Mouse (Mus musculus) frontal cortex, adult 2 months (tissue): ENCODE measurements around the gene Lnpep. TPM values are rescaled to one million over a fixed set of nuclear protein-coding genes. Genes with fewer than 3 reads are reported as not detected.

Experiments used
- DNase-seq, 2 experiments: peaks; one replicate each; pipeline ENCODE4 v3.0.0; 2022; ENCODE audit warnings: low spot score in 1 of 2; ENCODE audit errors: extremely low spot score in 1 of 2
- polyA plus RNA-seq: library from polyadenylated mRNA; depleted of rRNA; stranded (reverse); fragments of >200 nt; gene quantifications from 2 replicates; pipeline ENCODE4 v1.2.3, GENCODE M21; 2012

Lnpep gene
- polyA plus RNA-seq, 1 experiment, result 24.2 TPM

DNA sequence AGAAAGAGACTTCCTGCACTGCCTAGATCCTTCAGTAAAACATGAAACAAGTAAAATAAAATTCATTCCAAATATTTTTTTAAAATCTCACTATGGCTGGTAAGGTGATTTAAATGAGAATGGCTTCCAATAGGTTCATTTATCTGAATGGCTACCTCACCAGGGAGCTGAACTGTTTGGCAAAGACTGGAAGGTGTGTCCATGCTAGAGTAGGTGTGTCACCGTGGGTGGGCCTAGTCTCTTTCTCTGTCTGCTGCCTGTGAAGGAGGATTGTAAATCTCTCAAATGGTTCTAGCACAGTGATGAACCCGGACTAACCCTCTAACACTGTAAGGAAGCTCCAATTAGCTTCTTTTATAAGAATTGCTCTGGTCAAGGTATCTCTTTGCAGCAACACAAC, 12.5 kb downstream of the Lnpep start:
- DNase-seq, result no peak

DNA sequence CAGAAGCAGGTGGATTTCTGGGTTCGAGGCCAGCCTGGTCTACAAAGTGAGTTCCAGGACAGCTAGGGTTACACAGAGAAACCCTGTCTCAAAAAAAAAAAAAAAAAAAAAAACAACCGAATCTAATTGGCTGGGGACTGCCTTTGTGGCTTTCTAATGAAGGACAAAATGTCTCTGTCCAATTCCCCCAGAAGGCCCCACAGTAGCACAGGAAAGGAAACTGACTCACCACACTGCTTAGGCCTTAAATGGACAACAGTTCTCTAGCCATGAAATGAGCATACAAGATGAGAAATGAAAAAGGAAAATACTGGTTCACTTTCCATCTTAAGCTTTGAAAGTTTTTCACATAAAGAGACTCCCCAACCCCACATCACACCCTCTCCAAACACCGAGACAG, 15.3 kb downstream of the Lnpep start:
- DNase-seq, result no peak

DNA sequence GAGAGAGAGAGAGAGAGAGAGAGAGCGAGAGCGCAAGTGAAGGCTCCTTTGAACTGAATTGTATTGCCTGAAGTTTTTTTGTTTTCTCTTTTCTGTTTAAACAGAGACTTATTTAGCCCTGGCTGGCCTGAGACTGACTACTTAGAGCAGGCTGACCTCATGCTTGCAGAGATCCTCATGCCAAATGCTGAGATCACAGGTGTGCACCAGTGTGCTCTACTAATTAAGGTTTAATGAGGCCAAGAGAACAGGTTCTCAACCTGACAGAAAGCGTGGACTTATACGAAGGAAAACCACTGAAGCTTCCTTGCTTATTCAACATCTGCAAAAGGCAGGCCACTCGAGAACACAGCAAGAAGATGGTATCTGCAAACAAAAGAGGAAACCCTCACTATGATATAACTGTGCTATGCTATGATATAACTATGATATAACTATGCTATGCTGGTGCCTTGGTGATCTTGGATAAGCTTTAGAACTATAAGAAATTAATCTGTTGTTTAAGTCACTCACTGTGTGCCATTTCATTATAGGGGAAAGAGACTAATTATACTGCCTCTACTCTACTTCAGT, 16.3 kb downstream of the Lnpep start:
- DNase-seq, result no peak

DNA sequence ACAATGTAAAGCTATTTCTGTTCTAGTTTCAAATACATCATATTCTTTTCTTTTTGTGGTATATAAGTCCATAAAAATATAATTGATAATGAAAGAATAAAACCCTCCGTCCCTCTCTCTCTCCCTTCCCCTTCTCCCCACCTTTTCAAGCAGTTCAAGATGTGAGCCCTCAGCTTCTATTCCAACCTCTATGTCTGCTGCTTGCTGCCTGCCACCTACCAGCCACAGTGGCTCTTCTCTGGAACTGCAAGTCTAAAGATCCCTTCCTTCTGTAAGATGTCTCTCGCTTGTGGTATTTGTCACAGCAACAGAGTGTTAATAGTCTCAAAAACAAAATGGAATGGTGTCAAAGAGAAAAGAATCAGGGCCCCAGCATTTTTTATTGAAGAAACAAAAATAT, 20.3 kb downstream of the Lnpep start:
- DNase-seq, result no peak

DNA sequence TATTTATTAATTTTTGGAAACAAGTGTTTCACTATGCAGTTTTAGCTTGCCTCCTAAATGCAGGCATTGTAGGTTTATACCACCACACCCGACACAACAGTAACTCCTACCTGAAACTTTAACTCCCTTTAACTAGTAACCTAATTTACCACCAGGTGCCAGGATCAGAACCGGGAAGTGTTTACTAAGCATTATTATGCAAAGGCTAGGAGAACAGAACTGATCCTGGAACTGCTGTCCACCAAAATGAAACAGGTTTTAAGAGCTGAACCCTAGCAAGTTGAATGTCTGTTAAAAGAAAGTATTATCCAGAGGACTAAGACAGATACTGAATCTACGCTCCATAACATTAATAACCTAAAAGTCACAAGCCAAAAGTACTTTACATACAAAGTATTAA, 21.2 kb downstream of the Lnpep start:
- DNase-seq, result no peak

DNA sequence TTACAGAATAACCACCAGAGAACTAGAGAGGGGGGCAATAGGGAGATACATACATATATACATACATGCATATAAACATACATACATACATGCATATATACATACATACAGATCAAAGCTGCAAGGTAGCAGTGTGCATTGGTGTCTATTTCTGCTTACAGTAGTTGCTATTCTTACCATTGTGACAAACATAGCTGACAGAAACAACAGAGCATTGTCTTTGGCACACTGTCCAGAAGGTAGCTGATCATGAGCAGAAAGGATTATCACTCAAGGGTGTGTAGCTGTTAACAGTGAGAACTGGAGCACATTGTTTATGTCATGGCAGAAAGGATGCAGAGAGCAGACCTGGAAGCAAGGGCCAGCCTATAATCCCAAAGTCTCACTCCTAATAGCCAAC, 22.1 kb downstream of the Lnpep start:
- no peak for DNase-seq

DNA sequence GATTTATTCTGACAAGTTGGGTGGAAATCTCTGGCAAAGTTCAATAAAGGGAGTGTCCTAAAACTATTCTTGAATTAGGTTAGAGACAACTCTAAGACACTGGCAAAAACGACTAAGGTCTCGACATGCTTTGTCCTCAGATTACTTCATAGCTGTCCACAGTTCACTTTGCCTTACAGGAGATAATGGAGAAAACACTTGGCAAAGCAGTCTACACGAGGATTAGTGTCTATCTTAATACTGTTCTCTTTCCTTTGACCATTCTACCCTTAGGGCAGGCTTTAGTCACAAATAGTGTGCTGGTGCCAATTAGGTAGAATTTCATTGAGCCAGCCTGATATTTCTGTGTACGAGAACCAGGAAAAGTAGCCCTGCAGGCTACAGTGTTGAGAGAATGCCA, 22.5 kb downstream of the Lnpep start:
- no peak for DNase-seq

DNA sequence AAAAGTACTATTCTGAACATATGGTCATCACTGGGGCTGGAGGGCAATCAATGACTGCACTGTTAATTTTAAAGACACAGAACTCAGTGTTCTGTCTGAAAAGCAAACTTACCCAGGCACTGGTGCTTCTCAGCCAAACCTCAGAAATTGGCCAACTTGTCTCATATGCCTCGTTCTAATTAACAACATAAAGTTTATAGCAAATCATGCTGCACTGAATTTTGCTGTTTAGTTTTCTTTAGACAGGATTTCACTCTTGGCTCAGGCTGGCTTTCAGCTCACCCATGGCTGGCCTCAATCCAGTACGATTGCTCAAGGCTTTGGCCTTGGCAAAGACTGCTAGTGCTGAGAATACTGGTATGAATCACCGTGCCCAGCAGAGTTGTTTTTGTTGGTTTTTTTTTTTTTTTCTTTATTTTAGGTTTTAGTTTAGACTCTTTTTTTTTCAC, 24.0 kb downstream of the Lnpep start:
- peak; percentile 39 to 78 for DNase-seq

DNA sequence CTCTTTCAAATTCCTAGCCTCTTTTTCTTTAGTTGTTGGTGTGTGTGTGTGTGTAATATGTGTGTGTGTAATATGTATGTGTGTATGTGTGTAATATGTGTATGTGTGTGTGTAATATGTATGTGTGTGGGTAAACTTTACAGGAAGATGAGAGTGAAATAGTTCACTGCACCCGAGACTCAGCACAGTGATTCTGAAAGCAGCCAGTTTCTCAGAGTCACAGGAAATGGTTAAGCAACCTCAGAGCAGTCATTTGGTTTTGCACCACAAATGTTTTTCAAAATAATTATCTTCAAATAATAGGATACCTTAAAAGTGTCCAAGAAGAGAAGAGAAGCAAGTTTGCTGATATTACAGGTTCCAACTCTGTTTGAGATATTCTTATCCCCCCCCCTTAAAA, 24.8 kb downstream of the Lnpep start:
- DNase-seq, result no peak

DNA sequence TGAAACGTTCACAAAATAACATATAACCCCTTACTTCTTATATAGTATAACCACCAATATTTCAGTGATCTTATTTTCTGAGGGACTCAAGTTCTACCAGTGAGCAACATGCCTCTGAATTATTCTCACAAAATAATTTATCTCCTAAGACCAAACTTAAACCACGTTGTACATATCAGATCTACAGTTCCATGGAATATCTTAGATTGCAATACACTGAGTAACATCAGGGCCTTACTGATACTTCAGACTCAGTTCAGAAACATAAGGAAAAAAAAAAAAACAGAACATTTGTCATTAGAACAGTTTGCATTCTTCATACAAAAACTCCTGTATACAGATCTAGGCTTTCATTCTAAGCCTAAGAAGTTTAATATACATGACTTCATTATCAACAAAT, 26.5 kb downstream of the Lnpep start:
- no peak for DNase-seq

DNA sequence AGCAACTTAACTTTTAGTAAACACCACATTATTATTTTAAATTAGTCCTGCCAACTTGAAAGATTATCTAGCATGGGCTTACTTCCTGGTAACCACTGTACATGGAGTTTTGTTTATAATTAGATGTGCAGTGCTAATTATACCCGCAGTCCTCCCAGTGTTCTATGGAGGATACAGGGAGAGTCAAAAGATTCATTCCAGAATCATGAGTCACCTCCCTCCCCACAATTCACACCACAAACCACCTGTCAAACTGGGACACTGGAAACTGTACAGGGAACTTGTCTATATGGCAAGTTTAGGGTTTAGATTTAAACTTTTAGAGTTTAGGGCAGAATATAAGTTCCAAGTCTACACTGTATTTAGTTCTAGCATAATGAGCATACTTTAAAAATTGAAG, 31.9 kb downstream of the Lnpep start:
- DNase-seq, result peak in 1 of 2 experiments; percentile 61

DNA sequence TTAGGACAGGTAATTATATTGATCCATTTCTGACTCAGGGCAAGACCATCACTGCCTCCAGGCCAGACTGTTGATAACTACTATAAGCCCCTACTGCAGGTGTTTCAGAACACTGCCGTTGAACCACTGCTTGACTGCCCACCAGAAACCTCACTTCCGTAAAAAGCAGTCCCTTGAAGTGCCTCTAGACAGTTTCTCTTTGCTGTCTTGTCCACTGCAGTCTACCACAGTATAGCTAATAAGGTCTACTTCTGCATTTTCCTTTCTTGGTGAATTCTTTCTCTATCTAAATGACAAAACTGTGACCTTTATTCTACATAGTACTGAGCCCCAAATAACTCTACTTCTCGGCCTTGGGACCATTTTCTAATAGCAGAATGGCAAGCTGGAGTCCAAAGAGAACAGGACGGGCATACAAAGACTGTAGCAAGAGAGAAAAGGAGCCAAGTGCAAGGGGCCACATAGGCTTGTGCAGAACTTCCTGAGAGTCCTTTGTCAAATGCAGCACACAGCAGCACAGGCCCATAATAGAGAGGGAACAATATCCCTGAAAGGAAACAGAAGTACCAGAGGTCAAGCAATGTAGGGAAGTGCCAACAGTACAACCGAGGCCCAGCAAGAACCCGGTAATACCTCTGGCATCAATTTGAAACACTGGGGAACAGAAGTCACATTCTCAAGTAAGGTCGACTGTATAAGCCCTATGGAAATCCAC, 37.4 kb downstream of the Lnpep start:
- DNase-seq, result no peak

DNA sequence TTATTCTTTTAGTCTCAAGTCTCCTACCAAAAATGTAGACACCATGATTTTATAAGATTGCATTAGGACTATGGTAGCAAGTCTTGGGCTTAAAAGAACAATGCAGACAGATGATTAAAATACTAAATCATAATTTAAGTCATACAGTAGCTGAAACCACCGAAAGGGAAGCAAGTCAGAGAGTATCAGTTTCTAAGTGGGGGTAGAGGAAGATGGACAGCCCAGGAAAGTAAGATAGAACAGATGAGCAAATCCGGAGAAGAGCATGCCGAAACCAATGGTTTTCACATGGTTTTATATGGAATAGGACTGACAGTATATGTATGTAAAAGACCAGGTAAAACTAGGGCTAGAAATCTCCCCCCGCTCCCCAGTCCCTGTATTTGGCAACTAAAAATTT, 39.7 kb downstream of the Lnpep start:
- DNase-seq, result no peak

DNA sequence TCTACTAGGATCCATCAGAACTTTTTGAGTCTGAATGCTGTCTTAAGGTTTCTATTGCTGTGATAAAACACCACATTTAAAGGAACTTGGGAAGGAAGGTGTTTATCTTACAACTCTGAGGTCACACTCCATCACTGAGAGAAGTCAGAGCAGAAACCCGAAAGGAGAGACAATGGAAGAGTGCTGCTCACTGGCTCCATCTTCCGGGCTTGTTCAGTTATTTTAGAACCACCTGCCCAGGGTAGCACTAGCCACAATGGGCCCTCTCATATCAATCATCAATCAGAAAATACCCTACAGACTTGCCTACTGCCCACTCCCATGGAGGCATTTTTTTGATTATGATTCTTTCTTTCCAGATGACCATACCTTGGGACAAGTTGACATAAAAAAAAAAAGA, 41.0 kb downstream of the Lnpep start:
- DNase-seq, result no peak

DNA sequence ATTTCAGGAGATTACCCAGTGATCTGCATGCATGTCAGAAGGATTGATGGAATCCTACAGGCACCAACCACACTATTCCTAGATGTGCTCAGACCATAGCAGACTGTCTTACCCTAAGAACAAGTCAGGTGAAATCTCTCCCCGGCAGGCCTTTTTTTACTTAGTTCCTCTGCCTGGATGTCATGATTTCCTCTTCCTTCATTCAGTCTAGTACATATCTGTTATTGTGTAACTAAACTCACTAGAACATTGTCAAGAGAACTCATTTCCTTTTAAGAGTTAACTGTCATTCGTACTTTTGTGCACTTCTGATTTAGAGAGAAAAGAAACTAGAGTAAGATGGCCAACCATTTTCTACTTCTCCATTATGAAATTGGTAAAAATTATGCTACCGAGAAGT, 43.6 kb downstream of the Lnpep start:
- DNase-seq, result no peak

DNA sequence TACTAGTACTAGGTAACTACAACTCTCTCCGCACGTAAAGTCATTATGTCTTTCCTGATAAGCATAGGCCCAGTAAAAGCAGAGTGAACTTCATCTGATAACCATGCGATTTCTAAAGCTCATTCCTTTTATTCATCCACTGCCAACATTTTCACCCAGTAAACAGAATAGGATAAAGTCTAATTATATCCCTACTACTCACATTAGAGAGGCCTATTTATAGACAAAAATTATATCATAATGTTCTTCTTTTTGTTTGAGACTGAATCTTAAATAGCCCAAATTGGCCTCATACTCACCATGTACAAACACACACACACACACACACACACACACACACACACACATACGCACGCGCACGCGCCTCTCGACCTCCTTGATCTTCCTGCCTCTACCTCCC, 48.5 kb downstream of the Lnpep start:
- DNase-seq, result no peak

DNA sequence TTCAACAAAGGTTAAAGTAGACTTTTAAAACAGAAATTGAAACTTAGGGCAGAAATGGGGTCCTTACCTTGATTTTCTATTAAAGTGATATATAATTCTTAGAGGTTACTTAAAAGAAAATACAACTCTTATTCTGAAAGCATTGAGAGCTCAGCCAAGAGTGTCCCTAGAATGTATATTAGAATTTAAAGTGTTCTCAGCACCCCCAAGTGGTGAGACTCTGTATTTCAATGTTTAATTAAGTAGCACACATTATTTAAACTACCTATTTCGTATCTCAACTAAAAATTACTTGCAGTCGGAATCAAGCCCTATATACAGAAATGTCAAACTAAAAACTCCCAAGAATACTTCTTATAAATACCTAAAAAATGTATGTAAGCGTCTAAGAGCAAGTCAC, 57.8 kb downstream of the Lnpep start:
- peak in 1 of 2 experiments; percentile 80 for DNase-seq

DNA sequence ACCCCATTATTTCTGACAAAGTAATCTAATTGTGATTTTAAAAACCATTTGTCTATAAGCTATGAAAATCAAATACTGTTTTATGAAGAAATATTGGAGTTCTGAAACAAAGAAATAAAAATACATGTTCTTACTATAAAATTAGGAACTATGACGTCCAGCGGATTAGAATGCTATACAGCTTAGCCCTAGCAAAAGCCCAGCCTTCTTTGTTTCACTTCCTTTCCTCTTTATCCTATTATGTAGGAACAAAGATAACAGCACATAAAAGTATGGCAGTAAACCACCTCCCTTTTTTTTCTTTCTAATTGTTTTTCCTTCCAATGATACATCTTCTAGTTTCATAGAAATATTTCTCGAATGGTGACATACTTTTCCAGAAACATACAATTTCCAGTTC, 75.9 kb downstream of the Lnpep start:
- DNase-seq, result no peak

DNA sequence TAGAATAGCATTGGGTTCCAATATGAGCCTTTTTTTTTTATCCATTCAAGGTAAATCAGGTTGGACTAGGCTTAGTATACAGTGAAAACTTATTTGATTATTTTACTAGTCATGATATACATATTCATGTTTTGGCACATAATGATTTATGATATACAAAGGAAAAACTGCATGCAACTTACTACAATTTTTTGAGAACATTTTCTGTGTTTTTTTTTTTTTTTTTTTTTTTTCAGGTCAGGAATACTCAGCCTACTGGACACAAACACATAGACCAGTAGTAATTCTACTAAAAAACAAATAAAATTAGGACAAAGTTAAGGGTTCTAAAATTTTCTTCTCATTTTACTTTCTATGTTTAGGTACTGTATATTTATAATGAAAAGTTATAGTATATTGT, 93.5 kb downstream of the Lnpep start:
- DNase-seq, result no peak

DNA sequence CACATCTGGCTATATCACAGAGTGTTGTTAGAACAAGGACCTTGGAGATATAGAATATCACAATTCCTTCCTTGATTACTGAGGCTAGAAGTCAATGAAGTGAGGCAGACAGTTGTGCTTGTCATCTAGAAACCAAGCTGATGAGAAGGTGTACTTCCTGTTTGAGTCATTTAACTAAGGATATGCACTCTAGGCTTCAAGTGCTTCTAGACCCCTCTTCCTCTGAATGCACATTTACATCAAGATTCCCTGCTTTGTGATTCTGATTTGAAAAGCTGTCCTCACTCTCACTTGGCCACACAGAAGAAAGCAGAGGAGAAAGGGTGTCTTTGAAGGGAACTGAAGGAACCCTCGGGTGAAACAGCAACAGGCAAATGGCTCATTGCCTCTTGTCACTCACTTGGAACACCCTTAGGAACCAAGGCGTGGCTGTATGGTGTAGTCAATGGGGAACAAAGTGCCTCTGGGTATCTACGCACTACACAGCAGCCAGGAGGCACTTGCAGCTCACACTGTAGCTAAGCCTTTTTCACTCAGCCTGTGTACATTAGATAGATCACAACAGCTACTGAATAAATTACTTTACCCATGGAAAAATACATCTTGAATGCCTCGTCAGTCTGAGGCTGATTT, 108.3 kb downstream of the Lnpep start:
- DNase-seq, result no peak

DNA sequence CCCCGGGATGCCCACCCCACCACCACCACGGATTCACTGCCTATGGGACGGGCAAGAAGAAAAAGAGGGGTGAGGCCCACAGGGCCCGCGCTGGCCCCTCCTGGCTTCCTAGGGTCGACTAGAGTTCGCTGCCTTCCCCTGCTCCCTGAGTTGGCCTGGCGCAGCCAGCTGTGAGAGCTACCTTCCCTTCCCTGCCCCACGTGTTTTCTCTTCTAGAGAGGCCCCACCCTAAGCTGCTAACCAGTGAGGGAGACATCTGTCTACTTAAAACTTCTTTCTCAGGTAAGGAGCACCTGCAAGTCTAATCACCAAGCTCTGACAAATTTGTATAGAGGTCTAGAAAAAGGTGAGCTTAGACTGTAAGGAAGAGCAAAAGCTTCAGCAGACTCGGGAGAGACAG, 118.2 kb downstream of the Lnpep start:
- DNase-seq, result no peak

DNA sequence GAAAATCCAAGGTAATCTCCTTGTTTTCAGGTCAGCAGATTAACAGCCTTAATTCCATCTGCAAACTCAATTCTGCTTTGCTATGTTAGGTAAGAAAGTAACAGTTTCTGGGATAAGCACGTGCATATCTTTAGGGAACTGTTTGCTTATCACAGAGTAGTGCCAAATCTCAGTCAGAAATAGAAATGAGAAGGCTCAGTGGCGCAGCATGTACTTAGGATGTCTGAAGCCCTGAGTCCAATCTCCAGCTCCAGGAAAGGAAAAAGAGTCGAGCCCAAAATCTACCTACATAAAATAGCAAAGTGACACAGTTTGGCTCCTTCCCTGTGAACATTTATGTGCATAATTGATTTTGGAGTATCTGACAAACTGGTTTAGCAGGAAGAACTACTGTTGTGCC, 125.6 kb downstream of the Lnpep start:
- DNase-seq, result peak; percentile 19 to 28
